Mouse (Mus musculus) embryonic fibroblast, embryonic 13.5 days (primary cell): ENCODE measurements around the gene Vwa3b.

Source experiments
- CTCF ChIP-seq: IDR thresholded peaks from 2 replicates; pipeline ENCODE4 v1.5.1; 2011; ENCODE audit warnings: mild to moderate bottlenecking, control low read depth, low read length, moderate library complexity, borderline replicate concordance; ENCODE audit not compliant: insufficient read depth
- POLR2A ChIP-seq: IDR thresholded peaks from 2 replicates; pipeline ENCODE4 v1.6.1; 2011; ENCODE audit warnings: low read depth, mild to moderate bottlenecking, control low read depth, low read length, moderate library complexity

GRCm38 (mm10) chr1:37063841-37064240 lies 37.4 kb downstream of the Vwa3b start:
- TF ChIP-seq CTCF: no peak
- no peak for TF ChIP-seq POLR2A
